Mouse (Mus musculus) hindbrain, embryonic 16.5 days (tissue): ENCODE data around the gene Hoxb5. TPM values are rescaled to one million over a fixed set of nuclear protein-coding genes. Genes with fewer than 3 reads are reported as not detected.

ENCODE experiments used
- ATAC-seq: fragments of 200-750 bp; cut with Nextera tagmentation; 2 replicates; pipeline ENCODE4 v1.8.0; 2017; ENCODE audit warnings: moderate TSS enrichment, moderate library complexity
- H3K27ac ChIP-seq: fragments of 300-500 bp; sonication (generic); 2 replicates; pipeline ENCODE4 v1.5.1; 2014; ENCODE audit warnings: low read depth, mild to moderate bottlenecking, control low read depth, low read length, moderate library complexity
- H3K27me3 ChIP-seq: fragments of 300-500 bp; sonication (generic); replicated peaks from 2 replicates; pipeline ENCODE4 v1.6.1; 2014; ENCODE audit warnings: low read length; ENCODE audit not compliant: control insufficient read depth, insufficient read depth
- H3K36me3 ChIP-seq: fragments of 300-500 bp; sonication (generic); 2 replicates; pipeline ENCODE4 v1.6.1; 2014; ENCODE audit warnings: mild to moderate bottlenecking, low read length, moderate library complexity, mixed read lengths; ENCODE audit not compliant: control insufficient read depth, insufficient read depth
- H3K4me1 ChIP-seq: fragments of 300-500 bp; sonication (generic); 2 replicates; pipeline ENCODE4 v1.6.1; 2014; ENCODE audit warnings: low read depth, low read length; ENCODE audit not compliant: control insufficient read depth, insufficient read depth
- H3K4me2 ChIP-seq: fragments of 300-500 bp; sonication (generic); 2 replicates; pipeline ENCODE4 v1.6.1; 2014; ENCODE audit warnings: mild to moderate bottlenecking, low read length, control low read depth, moderate library complexity
- H3K4me3 ChIP-seq: fragments of 300-500 bp; sonication (generic); 2 replicates; pipeline ENCODE4 v1.5.1; 2014; ENCODE audit warnings: mild to moderate bottlenecking, low read length, control low read depth, moderate library complexity
- H3K9ac ChIP-seq: fragments of 300-500 bp; sonication (generic); 2 replicates; pipeline ENCODE4 v1.6.1; 2014; ENCODE audit warnings: low read depth, mild to moderate bottlenecking, control low read depth, low read length, moderate library complexity
- H3K9me3 ChIP-seq: fragments of 300-500 bp; sonication (generic); 2 replicates; pipeline ENCODE4 v1.6.1; 2014; ENCODE audit warnings: mild to moderate bottlenecking, low read length, moderate library complexity; ENCODE audit not compliant: control insufficient read depth
- WGBS: fragments of 180-500 bp; shearing (Covaris S2); extraction: QIAGEN DNeasy Blood & Tissue Kit; methylation state at CpG from one replicate; pipeline ENCODE4 v1.1.7; 2014; 5-methylcytosine and 5-hydroxymethylcytosine counted together
- polyA plus RNA-seq: library from polyadenylated mRNA; unstranded; fragments of >200 nt; fragmentation: Nextera tagmentation; extraction: Ambion mirVana; gene quantifications from 2 replicates; pipeline ENCODE4 v1.2.1, GENCODE M21; 2015

The Hoxb5 gene
- polyA plus RNA-seq, 1 experiment from 2014 or later, result 133 TPM

GRCm38 (mm10) chr11:96297968-96298635, 5.0 kb upstream of the Hoxb5 start:
- Histone ChIP-seq H3K27me3 (peaks cover 48% of the 10 kb centered on the region), H3K4me3 (peak overlapping the region; percentile 44), H3K4me1 (no peaks in the 10 kb centered on the region), H3K27ac (peak overlapping the region; percentile 26; the same call in 1 of the 2 replicates), H3K9me3 (no peaks in the 10 kb centered on the region), H3K4me2 (peak overlapping the region; percentile 34), H3K9ac (0 out of 2 replicates have a peak overlapping the region, but pooled peaks have one; percentile 16), H3K36me3 (no peaks in the 10 kb centered on the region)
- 5% methylated on average over 11 of the region's 11 CpGs for WGBS
- no peak for ATAC-seq

GRCm38 (mm10) chr11:96298895-96299667, 4.1 kb upstream of the Hoxb5 start:
- Histone ChIP-seq H3K4me3 (peak overlapping the region; percentile 44), H3K27me3 (peaks cover 42% of the 10 kb centered on the region)
- WGBS, result 1% methylated on average over 57 of the region's 66 CpGs

GRCm38 (mm10) chr11:96299781-96300180, 3.4 kb upstream of the Hoxb5 start:
- no peaks in the 10 kb centered on the region for H3K4me1 ChIP-seq
- ATAC-seq, result no peak
- H3K9me3 ChIP-seq, result no peaks in the 10 kb centered on the region
- peak overlapping the region; percentile 62 for H3K4me2 ChIP-seq
- H3K4me3 ChIP-seq, result peak overlapping the region; percentile 44
- WGBS, result 2% methylated on average over 9 of the region's 9 CpGs
- H3K27me3 ChIP-seq, result peaks cover 41% of the 10 kb centered on the region
- no peaks in the 10 kb centered on the region for H3K36me3 ChIP-seq
- H3K9ac ChIP-seq, result peak overlapping the region; percentile 61
- peak overlapping the region; percentile 42 for H3K27ac ChIP-seq

More at GRCm38 (mm10) chr11:96298895-96299667, 4.1 kb upstream of the Hoxb5 start:
- Histone ChIP-seq H3K4me2 (peak overlapping the region; percentile 62), H3K36me3 (no peaks in the 10 kb centered on the region), H3K9ac (peak overlapping the region; percentile 61; the same call in 1 of the 2 replicates), H3K9me3 (no peaks in the 10 kb centered on the region), H3K4me1 (no peaks in the 10 kb centered on the region), H3K27ac (peak overlapping the region; percentile 70)
- ATAC-seq, result no peak

GRCm38 (mm10) chr11:96300354-96301063, 2.6 kb upstream of the Hoxb5 start:
- peak overlapping the region; percentile 62 for H3K4me2 ChIP-seq
- no peaks in the 10 kb centered on the region for H3K9me3 ChIP-seq
- peaks cover 42% of the 10 kb centered on the region for H3K27me3 ChIP-seq
- ATAC-seq, result no peak
- peak overlapping the region; percentile 2; the same call in 1 of the 2 replicates for H3K9ac ChIP-seq
- WGBS, result 3% methylated on average over 33 of the region's 35 CpGs
- peak overlapping the region; percentile 53 for H3K27ac ChIP-seq
- peak overlapping the region; percentile 44 for H3K4me3 ChIP-seq
- no peaks in the 10 kb centered on the region for H3K36me3 ChIP-seq
- H3K4me1 ChIP-seq, result no peaks in the 10 kb centered on the region

GRCm38 (mm10) chr11:96301064-96301431, 2.1 kb upstream of the Hoxb5 start:
- peak overlapping the region; percentile 62 for H3K4me2 ChIP-seq
- H3K27me3 ChIP-seq, result peaks cover 42% of the 10 kb centered on the region
- peak overlapping the region; percentile 53 for H3K27ac ChIP-seq
- no peaks in the 10 kb centered on the region for H3K9me3 ChIP-seq
- WGBS, result 4% methylated on average over 10 of the region's 10 CpGs
- no peaks in the 10 kb centered on the region for H3K36me3 ChIP-seq
- peak overlapping the region; percentile 44 for H3K4me3 ChIP-seq
- H3K9ac ChIP-seq, result peak overlapping the region; percentile 1; the same call in 1 of the 2 replicates
- no peak for ATAC-seq
- H3K4me1 ChIP-seq, result no peaks in the 10 kb centered on the region

- no peaks in the 10 kb centered on the region for H3K9me3 ChIP-seq
- H3K4me3 ChIP-seq, result peak overlapping the region; percentile 43
- no peaks in the 10 kb centered on the region for H3K4me1 ChIP-seq
- 1% methylated on average over 15 of the region's 15 CpGs for WGBS
- peaks cover 42% of the 10 kb centered on the region for H3K27me3 ChIP-seq
- H3K27ac ChIP-seq, result peak overlapping the region; percentile 60
- peak overlapping the region; percentile 62 for H3K4me2 ChIP-seq
- H3K36me3 ChIP-seq, result no peaks in the 10 kb centered on the region
- peak; percentile 54; the same call in 1 of the 2 replicates for ATAC-seq
- peak overlapping the region; percentile 57 for H3K9ac ChIP-seq
These were observed 1.3 kb upstream of the Hoxb5 start for GRCm38 (mm10) chr11:96301837-96302236.

- Histone ChIP-seq H3K36me3 (no peaks in the 10 kb centered on the region), H3K4me3 (peak overlapping the region; percentile 43), H3K27ac (peak overlapping the region; percentile 60), H3K9me3 (no peaks in the 10 kb centered on the region), H3K4me1 (no peaks in the 10 kb centered on the region), H3K27me3 (peaks cover 42% of the 10 kb centered on the region), H3K4me2 (peak overlapping the region; percentile 62), H3K9ac (peak overlapping the region; percentile 57)
- ATAC-seq, result no peak
- 5% methylated on average over 23 of the region's 23 CpGs for WGBS
These were observed 570 bp upstream of the Hoxb5 start for GRCm38 (mm10) chr11:96302381-96303150.

GRCm38 (mm10) chr11:96304381-96305195, 1.5 kb downstream of the Hoxb5 start:
- 1% methylated on average over 38 of the region's 38 CpGs for WGBS
- Histone ChIP-seq H3K4me1 (no peaks in the 10 kb centered on the region), H3K27ac (peak overlapping the region; percentile 90), H3K4me3 (peak overlapping the region; percentile 43), H3K9me3 (no peaks in the 10 kb centered on the region), H3K36me3 (no peaks in the 10 kb centered on the region), H3K9ac (peak overlapping the region; percentile 73), H3K4me2 (peak overlapping the region; percentile 62), H3K27me3 (peaks cover 48% of the 10 kb centered on the region)
- ATAC-seq, result no peak
